Mouse (Mus musculus) skeletal muscle tissue, adult 2 months (tissue): ENCODE measurements around the gene Rgs3.
A peak's percentile ranks its signal among the peaks of the same experiment; 100 is the strongest.

Experiments
- DNase-seq: peaks from one replicate; pipeline ENCODE4 v3.0.0-alpha.2; 2012; ENCODE audit warnings: low read depth, low spot score

The Rgs3 gene

DNA sequence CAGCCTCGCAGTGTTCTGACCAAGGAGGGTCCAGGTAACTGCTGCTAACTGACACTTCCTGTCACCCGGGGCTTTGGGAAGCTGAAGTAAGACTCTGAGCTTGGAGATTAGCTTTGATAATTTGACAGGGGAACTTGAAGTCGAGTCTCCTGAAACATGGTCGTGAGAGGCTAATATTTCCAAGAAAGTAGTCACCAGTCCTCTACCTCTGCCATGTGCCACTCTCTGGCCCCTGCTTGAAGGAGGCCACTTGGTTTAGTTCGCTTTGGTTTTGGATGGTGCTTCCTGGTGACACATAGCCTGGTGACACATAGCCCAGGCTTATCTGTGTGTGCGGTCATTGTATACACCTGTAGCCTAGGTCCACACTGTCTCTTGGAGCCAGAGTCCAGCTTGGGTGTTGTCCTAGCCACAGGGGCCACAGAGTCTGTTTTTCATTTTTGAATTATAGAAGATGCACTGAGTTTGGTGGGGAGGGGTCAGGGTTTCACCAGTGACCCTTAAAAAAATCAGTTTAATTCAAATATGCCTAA, at the start of gene Rgs3:
TSS of gene Rgs3 (plus strand) at position 51 of the 533 bp plus-strand sequence.
- no peak for DNase-seq

DNA sequence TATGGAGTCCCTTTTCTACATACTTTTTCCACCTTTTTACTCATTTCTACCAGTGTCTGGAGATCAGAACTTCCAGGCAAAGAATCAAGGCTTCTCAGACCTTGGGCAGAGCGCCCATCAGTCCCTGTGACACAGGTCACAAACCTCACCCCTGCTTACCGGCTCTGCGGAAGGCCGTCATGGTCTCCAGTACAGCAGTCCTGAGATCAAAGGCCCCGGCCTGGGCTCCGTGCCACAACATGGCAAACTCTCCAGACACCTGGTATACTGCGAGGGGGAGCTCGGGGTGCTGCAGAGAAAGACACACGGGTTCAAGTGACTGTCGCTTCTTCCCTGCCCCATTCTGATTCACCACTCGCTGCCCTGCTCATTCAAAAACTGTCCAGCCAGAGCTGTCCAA, 49.7 kb upstream of the Rgs3 start:
- DNase-seq = no peak

DNA sequence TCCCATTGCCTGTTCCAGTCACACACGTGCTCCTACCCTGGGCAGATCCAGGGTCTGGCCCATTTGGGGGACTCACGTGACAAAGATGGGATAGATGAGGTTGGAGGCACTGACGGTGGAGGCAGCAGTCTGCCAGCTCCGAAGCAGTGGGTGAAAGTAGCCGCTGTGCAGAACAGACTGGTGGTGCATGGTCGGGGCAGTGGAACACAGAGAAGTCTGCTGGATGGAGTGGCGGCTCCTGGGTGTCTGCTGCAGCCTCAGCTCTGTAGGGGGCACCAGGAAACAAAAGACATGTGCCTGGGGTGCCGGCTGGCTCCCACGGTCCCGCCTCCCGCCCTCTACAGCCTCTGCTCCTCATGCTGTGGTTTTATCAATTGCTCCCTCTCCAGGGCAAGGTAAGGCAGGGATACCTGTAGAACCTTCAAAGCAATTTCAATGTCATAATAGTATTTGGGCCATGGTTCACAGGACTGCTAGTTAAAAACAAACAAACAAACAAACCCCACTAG, 45.6 kb upstream of the Rgs3 start:
- no peak for DNase-seq

DNA sequence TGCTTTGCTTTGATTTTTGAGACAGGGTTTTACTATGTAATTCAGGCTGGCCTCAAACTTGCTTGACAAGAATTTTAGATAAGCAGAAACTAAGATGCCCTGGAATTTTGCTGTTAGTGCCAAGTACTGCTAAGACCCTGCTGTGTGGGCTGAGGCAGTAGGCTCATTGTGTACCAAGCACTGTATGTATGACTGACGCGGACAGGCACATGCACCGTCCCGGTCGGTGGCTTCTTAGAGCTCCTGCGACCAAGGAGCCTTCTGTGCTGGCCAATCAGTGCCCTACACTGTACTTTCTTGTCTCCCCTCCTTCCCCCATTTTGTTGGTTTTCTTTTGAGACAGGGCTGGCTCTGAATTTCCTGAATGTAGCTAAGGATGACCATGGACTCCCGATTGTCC, 44.7 kb upstream of the Rgs3 start:
- no peak for DNase-seq

DNA sequence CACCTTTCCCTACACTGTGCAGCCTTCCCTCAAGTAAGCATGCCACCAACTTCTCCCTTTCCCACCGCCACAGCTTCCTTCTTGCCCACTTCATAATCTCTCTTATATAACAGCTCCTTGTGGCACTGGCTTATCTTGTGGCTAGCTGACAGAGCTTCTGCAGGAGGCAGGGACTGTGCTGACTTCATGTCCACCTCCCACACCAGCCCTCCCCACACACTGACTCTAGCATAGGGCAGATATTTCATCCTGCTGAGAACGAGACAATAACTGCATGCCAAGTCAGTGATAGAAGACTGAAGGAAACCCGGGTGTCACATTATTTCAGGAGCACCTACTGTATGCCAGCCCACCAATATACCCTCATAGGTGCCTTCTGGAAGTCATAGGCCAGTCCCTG, 44.2 kb upstream of the Rgs3 start:
- DNase-seq = no peak

DNA sequence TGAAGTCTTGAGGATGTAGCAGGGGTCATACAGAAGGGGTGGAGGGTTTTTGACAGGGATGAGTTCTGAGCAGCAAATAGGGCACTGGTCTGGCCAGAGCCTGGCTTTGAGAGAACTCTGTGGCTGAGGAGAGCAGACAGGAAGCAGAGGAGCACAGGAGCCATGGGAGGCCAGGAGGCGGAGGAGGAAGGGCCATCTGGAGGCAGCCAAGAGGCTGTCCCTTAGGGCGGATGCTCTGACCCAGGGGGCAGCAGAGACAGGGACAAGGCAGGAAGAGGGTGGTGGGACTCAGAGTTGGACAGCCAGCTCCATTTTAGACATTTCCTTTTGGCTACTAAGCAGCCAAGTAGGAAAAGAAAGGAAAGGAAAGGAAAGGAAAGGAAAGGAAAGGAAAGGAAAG, 43.6 kb upstream of the Rgs3 start:
- no peak for DNase-seq

DNA sequence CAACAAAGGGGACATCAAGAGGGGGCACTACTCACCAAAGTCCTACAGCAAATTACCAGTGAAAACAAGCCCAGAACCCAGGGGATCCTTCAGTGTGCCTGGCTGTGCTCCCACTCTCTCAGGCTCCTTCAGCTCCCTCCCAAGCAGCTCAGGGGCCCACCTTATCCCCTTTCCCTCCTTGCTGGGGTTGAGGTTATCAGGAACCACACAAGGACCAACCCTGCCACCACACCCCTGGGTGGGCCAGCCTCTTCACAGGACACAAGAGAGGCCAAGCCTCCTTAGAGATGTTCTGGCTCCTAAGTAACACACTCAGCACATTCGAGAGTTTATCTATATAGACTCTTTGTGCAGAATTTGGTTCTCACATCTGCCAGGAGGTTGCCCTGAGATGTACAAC, 43.1 kb upstream of the Rgs3 start:
- DNase-seq = no peak

DNA sequence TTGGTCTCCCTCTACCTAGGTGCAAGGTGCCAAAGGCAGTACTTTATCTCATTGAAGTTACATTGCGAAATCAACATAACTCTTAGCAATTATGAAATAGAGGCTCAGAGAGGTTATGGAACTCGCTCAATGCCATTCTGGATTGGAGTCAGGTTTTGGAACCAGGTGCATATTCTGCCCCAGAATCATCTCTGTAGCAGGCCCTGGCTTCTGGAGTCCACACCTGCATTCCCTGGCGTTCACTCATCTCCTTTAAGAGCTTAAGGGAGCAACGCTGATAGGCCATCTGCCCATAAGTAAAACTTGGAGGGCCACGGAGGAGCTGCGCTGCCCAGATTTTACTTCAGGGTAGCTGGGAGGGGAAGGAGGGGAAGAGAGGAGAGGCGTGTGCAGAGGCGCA, 42.6 kb upstream of the Rgs3 start:
- no peak for DNase-seq

DNA sequence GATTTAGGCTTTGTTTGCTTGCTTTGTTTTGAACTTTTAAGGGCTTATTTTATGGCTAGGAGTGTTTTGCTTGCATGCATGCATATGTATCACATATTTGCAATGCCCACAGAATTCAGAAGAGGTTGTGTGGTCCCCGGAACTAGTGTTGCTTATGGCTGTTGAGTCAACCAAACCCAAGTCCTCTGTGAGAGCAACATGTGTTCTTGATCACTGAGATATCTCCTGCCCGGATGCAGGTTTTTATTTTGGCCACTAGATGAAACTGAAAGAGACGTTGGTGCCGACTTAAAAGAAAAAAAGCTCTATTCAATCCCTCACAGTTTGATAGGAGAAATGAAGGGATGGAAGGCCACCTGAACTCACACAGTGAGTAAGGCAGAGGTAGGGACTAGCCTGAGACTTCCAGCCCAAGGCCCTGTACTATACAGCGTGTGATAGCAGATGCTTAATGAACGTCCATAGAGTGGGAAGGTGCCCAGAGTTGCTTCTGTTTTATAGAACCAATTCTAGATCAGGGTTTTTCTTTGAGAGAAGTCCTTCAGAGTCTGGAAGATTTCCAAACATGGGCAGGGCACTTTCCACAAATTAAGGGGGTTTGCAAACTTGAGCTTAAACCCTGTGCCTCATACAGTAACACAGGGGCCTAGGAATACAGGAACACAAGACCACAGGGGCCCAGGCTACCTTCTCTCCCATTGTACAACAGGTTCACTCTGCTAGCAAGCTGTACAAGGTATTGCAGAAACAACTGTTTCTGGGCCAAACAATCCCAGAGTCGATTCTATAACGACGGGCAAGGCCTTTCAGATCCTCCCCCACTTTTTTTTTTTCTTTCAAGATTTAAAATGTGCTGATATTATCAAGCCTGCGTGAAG, 41.9 kb upstream of the Rgs3 start:
- DNase-seq = no peak

DNA sequence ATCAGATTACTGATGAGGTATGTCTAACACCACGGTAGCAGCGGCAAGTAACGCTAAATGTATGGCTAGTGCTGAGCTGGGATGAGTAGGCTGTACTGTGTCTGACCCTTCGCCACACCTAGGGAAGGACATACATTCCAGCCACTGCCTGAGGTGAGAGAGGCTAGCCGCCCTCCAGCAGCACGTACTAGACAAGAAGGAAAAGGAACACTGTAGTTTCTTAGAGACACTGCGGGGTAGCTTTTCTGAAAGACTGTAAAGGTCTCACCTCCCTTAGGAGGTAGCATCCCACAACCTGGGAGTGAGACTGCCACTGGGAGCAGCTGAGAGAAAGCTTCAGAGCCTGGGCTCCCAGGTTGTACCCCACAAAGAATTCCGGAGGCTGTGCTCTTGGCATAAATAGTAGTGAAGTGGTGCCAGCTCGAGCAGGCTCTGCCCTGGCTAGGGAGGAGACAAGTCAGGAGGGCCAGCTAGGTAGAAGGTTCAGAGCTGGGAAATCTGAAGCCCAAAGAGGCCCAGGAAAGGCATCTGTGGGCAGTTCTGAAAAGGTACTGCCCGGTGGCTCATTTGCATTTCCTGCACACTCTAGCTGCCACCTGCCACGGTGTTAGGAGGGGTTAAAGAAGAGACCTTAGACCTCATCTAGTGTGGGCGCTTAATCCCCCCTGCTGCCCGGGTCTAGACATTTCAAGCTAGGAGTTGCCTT, 41.1 kb upstream of the Rgs3 start:
- DNase-seq = peak; percentile 27

DNA sequence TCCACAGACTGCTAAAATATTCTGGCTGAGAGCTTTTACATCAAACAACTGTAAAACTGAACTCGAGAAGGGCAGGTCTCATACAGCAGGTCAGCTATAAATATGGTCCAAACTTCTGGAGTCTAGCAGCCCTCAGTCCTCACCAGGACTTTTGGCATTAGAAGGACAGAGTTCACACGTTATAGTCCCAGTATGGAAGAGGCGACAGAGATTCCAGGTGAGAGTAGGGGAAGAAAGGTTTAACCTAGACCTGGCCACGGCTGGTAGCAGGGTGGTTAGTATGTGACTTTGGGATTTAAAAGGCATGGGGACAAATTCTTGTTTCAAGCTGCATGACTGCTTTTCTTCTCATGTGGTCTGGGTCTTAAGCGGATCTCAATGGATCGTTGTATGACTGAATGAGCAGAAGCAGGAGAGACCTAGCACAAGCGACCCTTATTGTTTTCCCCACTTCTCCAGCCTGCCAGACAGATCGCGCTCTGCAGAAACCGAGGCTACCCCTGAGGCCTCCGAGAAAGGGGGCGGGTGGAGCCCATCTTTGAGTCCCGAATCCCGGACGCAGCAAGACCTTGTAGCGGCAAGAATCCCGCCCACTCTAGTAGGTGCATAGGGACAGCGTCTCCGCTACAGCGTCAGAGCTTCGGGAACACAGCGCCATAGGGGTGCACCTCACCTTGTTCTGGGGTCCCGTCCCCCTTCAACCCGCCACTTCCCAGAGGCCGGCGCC, 40.4 kb upstream of the Rgs3 start:
- no peak for DNase-seq

DNA sequence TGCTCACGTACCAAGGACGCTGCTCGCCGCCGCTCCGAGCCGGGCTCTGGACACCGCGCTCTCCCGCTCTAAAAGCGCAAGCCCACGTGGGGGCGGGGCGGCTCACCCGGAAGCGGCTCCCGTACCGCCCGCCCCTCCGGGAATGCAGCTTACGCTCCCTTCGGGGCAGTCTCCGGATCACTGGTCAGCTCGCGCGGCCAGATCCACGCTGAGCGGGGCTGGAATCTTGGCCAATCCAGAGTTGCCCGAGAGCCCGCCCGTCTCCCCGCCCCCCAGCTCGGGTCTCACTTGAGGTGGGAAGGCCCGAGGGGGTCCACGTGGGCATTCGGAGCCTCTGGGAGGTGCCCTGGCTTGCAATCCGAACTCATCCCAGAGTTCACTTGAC, 39.8 kb upstream of the Rgs3 start, which contains the start of gene Alad:
TSS of gene Alad (minus strand) at position 70 of the 385 bp plus-strand sequence.
- DNase-seq = peak; percentile 73

DNA sequence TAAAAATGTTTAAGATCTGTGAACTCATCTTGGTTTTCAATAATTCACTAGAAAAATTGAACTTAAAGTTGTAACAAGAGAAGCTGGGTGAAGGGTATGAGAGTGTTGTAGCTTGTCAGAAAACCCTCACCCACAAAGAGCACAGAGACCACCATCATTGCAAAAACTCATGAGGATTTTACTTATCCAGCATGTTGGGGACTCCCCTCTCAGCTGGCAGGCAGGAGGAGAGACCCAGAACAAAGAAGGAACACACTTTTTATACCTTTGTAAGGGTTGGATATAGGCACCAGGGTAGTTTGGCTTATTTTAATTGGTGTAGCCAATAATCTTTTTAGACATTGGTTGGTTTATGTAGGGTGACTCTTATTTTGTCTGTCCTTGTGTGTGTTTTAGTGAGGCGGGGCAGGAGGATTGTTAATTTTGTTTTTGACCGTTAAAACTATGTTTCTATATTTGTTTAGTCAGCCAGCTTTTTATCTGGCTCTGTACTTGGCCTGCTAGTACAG, 38.7 kb upstream of the Rgs3 start:
- DNase-seq = no peak

DNA sequence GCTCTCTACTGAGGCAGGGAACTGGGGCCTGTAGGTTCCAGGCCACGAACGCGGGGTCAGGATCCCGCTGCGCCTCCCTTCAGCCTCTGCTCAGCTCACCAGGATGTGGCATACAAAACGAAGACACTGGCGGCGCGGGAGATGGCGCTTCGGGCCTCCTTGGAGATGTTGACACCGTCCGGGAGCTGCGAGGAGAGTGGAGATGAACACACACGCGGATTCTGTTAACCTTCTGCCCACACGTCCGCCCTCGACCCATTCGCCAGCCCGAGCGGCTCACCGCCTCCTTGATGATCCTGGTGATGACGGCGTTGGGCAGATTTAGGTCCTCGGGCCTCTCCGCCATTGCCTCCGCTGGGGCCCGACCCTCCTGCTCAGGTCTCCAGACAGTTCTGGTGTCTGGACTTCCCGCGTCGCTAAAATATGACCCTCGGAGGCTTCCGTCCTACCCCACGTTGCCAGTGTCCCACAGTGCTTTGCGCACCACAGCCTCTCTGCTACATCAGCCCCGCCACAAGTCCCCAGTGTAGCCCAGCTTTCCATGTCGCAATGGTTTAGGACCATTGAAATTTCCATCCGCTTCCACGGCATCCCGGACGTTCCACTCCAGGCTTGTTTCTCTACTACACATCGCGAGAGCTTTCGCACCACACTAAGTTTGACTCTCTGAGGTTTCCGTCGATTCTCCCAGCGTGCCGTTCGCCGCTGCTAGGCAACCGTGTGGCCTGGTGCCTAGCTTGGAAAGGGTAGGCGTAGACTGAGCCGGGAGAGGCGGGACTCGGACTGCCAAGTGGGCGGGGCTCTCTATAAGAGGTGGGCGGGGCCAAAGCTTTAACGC, 34.8 kb upstream of the Rgs3 start, which contains the start of the genes Pole3 and 4933430I17Rik:
TSS of gene Pole3 (minus strand) at position 418 of the 838 bp plus-strand sequence.
TSS of gene 4933430I17Rik (plus strand) at position 719 of the 838 bp plus-strand sequence.
- peak; percentile 97 for DNase-seq

DNA sequence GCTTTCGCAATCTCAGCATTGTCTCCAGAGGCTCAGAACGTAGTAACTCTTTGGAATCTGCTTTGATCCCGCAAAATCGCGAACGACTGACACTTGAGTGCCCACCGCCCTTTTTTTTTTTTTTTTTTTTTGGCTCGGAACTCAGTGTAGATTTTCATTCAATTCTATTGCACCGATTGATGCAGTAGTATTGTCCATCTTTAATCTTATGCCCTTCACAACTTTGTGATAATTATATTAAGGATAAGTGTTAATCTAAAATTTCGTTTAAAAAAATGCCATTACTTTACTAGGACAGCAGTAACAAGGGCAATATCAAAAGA, 34.2 kb upstream of the Rgs3 start:
- no peak for DNase-seq

DNA sequence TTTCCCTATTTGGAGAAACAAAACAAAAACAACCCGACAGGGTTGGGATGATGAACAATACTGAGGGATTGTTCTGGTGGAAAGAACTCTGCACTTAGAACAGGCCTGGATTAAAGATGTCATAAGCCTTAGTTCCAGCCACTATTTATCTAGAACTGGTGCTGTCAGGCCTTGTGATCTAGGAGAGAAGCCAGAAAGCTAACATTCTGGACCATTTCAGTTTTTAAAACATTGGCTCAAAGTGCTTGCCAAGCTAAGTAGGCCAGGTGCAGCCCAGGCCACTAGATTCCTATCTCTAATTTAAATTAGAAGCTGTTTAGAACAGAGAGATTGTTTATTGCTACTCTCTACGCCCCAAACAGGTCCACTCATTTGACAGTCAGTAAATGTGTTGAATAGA, 33.4 kb upstream of the Rgs3 start:
- DNase-seq = no peak

DNA sequence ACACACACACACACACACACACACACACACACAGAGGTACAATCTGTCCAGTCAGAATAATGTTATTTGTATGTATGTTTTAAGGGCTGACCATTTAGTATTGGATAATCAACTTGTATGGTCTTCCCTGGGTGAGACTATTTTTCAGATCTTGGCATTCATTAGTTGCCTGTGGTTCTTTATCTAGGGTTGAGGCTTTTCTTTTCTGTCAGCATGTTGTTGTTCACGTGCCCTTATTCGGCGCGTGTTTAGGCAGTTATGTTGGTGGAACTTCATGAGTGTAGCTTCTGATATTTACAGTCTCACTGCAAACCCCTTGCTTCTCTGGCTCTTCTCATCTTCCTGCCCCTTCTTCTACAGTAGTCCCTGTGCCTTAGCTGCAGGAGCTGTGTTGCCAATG, 32.0 kb upstream of the Rgs3 start:
- no peak for DNase-seq

DNA sequence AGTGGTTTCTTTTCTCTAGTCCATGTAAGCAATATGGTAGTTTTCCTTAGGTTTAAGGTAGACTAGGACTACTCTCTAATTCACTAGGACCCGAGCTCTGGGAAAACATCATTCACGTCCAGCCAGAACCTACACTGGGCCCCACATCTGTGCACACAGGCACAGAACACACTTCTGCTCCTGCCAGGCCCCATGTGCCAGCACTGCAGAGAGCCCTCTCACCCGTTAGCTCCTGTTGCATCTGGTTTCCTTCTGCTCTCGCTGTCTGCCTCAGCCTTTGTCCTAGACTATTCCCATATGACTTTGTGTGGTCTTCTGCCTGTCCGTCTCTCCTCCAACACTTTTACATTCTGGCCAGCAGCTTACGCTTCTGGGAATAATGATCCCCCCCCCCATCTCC, 25.9 kb upstream of the Rgs3 start:
- DNase-seq = no peak

DNA sequence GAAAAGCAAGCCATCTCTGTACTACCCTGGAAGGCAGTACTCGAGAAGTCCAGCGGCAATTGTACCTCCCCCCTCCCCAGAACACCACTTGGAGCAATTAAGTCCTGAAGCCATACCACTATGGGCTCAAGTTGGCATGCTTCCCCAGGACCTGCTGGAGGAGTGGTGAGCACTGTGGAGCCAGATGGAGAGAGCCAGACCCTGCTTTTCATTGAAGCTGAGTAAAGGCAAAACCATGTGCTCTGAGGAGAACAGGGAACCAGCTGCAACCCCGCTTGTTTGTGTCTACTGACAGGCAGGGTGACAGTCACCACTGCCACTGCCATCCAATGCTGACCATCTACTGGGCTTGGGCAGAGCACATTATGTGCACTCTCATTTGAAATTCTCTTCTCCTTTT, 17.8 kb upstream of the Rgs3 start:
- no peak for DNase-seq

DNA sequence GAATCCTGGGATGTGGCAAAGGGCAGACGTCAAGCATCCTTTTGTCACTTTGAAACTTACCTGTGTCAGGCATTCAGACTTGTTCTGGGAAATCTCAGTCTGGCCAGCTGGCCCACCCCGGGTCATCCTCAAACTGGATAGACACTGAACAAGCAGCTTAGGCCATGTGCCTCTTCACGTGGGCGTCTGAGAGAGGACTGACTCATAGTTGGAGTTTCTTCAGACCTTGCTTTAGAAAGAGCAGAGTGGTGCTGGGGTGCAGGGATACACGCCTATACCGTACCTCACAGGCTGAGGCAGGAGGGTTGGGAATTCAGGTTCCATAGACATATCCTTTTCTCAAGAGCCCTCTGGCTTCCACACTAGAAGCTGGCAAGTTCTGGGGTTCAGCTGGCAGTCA, 15.9 kb upstream of the Rgs3 start:
- no peak for DNase-seq

DNA sequence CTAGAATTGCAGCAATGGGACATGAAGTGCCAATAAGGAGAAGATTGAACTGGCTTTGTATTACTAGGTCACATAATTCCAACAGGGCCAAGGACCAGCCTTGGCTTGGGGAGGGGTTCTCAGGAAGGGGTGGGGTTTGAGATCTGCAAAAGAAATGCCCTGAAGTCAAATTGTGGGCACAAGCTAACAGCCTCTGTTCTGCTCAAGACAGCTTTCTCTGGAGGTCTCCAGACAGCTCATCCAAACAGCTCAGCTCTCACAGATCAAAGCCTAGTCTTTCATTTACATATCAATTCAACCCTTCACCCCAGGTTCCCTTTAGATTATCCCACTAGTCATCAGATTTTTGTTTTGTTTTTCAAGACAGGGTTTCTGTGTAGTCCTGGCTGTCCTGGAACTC, 14.8 kb upstream of the Rgs3 start:
- no peak for DNase-seq
